10 mouse cellular contexts compared by ENCODE assay signal in genomic region chr13:90359861-90360601, GRCm38 (mm10).
DNase-seq lines count a peak whose midpoint lies in the region; ATAC-seq lines count a peak whose summit lies in the region.
"Had no signal": no experiment of that assay in that cellular context is flagged by ENCODE, and none has a peak within 500 bp of the region (broad histone marks: within the 10 kb centered on the region; RNA-seq: fewer than 3 reads in every experiment).

No protein-coding gene starts in this region.

- H3K9me3 ChIP-seq in limb, embryonic 13.5 days: no peaks in the 10 kb centered on the region
- H3K9me3 ChIP-seq in limb, embryonic 10.5 days (replicated peaks): no peaks in the 10 kb centered on the region
- H3K9me3 ChIP-seq in heart, embryonic 11.5 days (replicated peaks; ENCODE audit: control insufficient read depth, low read length): no peaks in the 10 kb centered on the region
- H3K9me3 ChIP-seq in liver, embryonic 15.5 days (replicated peaks): no peaks in the 10 kb centered on the region
- H3K9me3 ChIP-seq in midbrain, embryonic 14.5 days (ENCODE audit: control insufficient read depth, low read length): no peaks in the 10 kb centered on the region

- no peak overlapping the region; the same call in 1 of the 2 replicates for H3K4me2 ChIP-seq in limb, embryonic 13.5 days (replicated peaks)
- H3K4me2 ChIP-seq in heart, embryonic 11.5 days: peak overlapping the region; percentile 42
- 0 out of 2 replicates have a peak overlapping the region, but pooled peaks have one; percentile 10 for H3K4me2 ChIP-seq in liver, embryonic 15.5 days
- no peak overlapping the region for H3K4me2 ChIP-seq in midbrain, embryonic 14.5 days (ENCODE audit: low read length)

- H3K4me3 ChIP-seq in limb, embryonic 13.5 days: no peak overlapping the region
- no peak overlapping the region for H3K4me3 ChIP-seq in limb, embryonic 10.5 days
- H3K4me3 ChIP-seq in heart, embryonic 11.5 days (ENCODE audit: low read depth, low read length): no peak overlapping the region
- no peak overlapping the region for H3K4me3 ChIP-seq in liver, embryonic 15.5 days (replicated peaks)
- H3K4me3 ChIP-seq in midbrain, embryonic 14.5 days (replicated peaks; ENCODE audit: low read depth, low read length): no peak overlapping the region
- H3K4me3 ChIP-seq: layer of hippocampus, adult 2 months had no signal

- no peak for DNase-seq in limb, embryonic 10.5 days (ENCODE audit: low spot score)
- no peak for DNase-seq in spleen, postnatal 36 days (ENCODE audit: low spot score in 2 of 2)
- no peak for DNase-seq in midbrain, embryonic 14.5 days
- DNase-seq: right cerebral cortex, postnatal 4 days had no signal

- peak; percentile 61; the same call in 1 of the 2 replicates for ATAC-seq in limb, embryonic 13.5 days (ENCODE audit: low FRiP score, low read depth)
- ATAC-seq in heart, embryonic 11.5 days (replicated peaks; ENCODE audit: insufficient number of reproducible peaks, low FRiP score, low TSS enrichment): peak; percentile 55
- ATAC-seq in liver, embryonic 15.5 days (ENCODE audit: insufficient read depth): peak; percentile 71
- ATAC-seq in CD4-positive, CD25-positive, alpha-beta regulatory T cell, adult 4 months: no peak
- no peak for ATAC-seq in midbrain, embryonic 14.5 days (ENCODE audit: low FRiP score, low TSS enrichment)
- ATAC-seq: forebrain, embryonic 14.5 days had no signal

- no peaks in the 10 kb centered on the region for H3K27me3 ChIP-seq in limb, embryonic 13.5 days
- H3K27me3 ChIP-seq in limb, embryonic 10.5 days (ENCODE audit: low read depth, poor library complexity, severe bottlenecking): no peaks in the 10 kb centered on the region
- H3K27me3 ChIP-seq in heart, embryonic 11.5 days (ENCODE audit: control insufficient read depth, insufficient read depth, low read length): no peaks in the 10 kb centered on the region
- H3K27me3 ChIP-seq in liver, embryonic 15.5 days: no peaks in the 10 kb centered on the region
- H3K27me3 ChIP-seq in midbrain, embryonic 14.5 days (ENCODE audit: control insufficient read depth, insufficient read depth, low read length): no peaks in the 10 kb centered on the region

- 60% methylated on average over 10 of the region's 10 CpGs for WGBS in limb, embryonic 13.5 days
- WGBS in limb, embryonic 10.5 days: 82% methylated on average over 10 of the region's 10 CpGs
- 21% methylated on average over 10 of the region's 10 CpGs for WGBS in heart, embryonic 11.5 days (ENCODE audit: insufficient replicate concordance)
- WGBS in liver, embryonic 15.5 days (ENCODE audit: insufficient replicate concordance): 45% methylated on average over 10 of the region's 10 CpGs
- WGBS in midbrain, embryonic 14.5 days: 89% methylated on average over 10 of the region's 10 CpGs

- peak overlapping the region; percentile 1; the same call in 1 of the 2 replicates for H3K27ac ChIP-seq in limb, embryonic 13.5 days
- no peak overlapping the region for H3K27ac ChIP-seq in limb, embryonic 10.5 days
- peak overlapping the region; percentile 73 for H3K27ac ChIP-seq in heart, embryonic 11.5 days (ENCODE audit: low read depth, low read length)
- no peak overlapping the region for H3K27ac ChIP-seq in liver, embryonic 15.5 days (replicated peaks)
- H3K27ac ChIP-seq in midbrain, embryonic 14.5 days (replicated peaks; ENCODE audit: low read depth, low read length): no peak overlapping the region
- H3K27ac ChIP-seq: layer of hippocampus, adult 2 months had no signal

- peaks cover 6% of the 10 kb centered on the region for H3K4me1 ChIP-seq in limb, embryonic 13.5 days
- H3K4me1 ChIP-seq in limb, embryonic 10.5 days: no peaks in the 10 kb centered on the region
- H3K4me1 ChIP-seq in heart, embryonic 11.5 days (ENCODE audit: control insufficient read depth, insufficient read depth, low read length): no peaks in the 10 kb centered on the region
- no peaks in the 10 kb centered on the region for H3K4me1 ChIP-seq in liver, embryonic 15.5 days (replicated peaks)
- no peaks in the 10 kb centered on the region for H3K4me1 ChIP-seq in midbrain, embryonic 14.5 days (ENCODE audit: control insufficient read depth, insufficient read depth, low read length)

- no peaks in the 10 kb centered on the region for H3K36me3 ChIP-seq in limb, embryonic 13.5 days
- no peaks in the 10 kb centered on the region for H3K36me3 ChIP-seq in limb, embryonic 10.5 days
- no peaks in the 10 kb centered on the region for H3K36me3 ChIP-seq in heart, embryonic 11.5 days (ENCODE audit: control insufficient read depth, insufficient read depth, low read length)
- H3K36me3 ChIP-seq in liver, embryonic 15.5 days (replicated peaks): no peaks in the 10 kb centered on the region
- no peaks in the 10 kb centered on the region for H3K36me3 ChIP-seq in midbrain, embryonic 14.5 days (ENCODE audit: control insufficient read depth, insufficient read depth, low read length)

- no peak overlapping the region for H3K9ac ChIP-seq in limb, embryonic 13.5 days
- H3K9ac ChIP-seq in heart, embryonic 11.5 days (ENCODE audit: low read depth, low read length): no peak overlapping the region
- no peak overlapping the region for H3K9ac ChIP-seq in liver, embryonic 15.5 days
- H3K9ac ChIP-seq in midbrain, embryonic 14.5 days (replicated peaks; ENCODE audit: low read length): no peak overlapping the region

Comparison
In these comparisons a context has a peak if more than half of its experiments do, and no peak if none do; other contexts are left out.
1. H3K27ac ChIP-seq: peak in limb, embryonic 13.5 days (single experiment) and heart, embryonic 11.5 days (single experiment); none in limb, embryonic 10.5 days (single experiment), liver, embryonic 15.5 days (single experiment) and midbrain, embryonic 14.5 days (single experiment).
2. ATAC-seq: peak in limb, embryonic 13.5 days (single experiment), heart, embryonic 11.5 days (single experiment) and liver, embryonic 15.5 days (single experiment); none in CD4-positive, CD25-positive, alpha-beta regulatory T cell, adult 4 months (single experiment) and midbrain, embryonic 14.5 days (single experiment).
3. H3K4me2 ChIP-seq: peak in heart, embryonic 11.5 days (single experiment) and liver, embryonic 15.5 days (single experiment); none in limb, embryonic 13.5 days (single experiment) and midbrain, embryonic 14.5 days (single experiment).